Mouse (Mus musculus) MN1 (cell line): Measurements from ENCODE around the gene Syce2.

ENCODE experiments used
- DNase-seq: peaks from one replicate; pipeline ENCODE4 v3.0.0-alpha.2; 2016; ENCODE audit warnings: low spot score

The Syce2 gene

GRCm38 (mm10) chr8:84928456-84929306 is 56.8 kb downstream of the Syce2 start:
- peak; percentile 84 for DNase-seq

- DNase-seq = no peak
Measured at GRCm38 (mm10) chr8:84930582-84930981, 58.7 kb downstream of the Syce2 start.

- DNase-seq = no peak
Measured at GRCm38 (mm10) chr8:84933767-84934559, 62.1 kb downstream of the Syce2 start.

- DNase-seq = no peak
Measured at GRCm38 (mm10) chr8:84934860-84935259, 62.9 kb downstream of the Syce2 start.

GRCm38 (mm10) chr8:84935489-84935888 is 63.6 kb downstream of the Syce2 start:
- DNase-seq = no peak

- no peak for DNase-seq
Measured at GRCm38 (mm10) chr8:84936041-84936961, 64.4 kb downstream of the Syce2 start.

GRCm38 (mm10) chr8:84936962-84937546 is 65.1 kb downstream of the Syce2 start, which contains the start of gene Mast1:
Gene Mast1, minus strand, starts transcription at chr8:84937359.
- DNase-seq = peak; percentile 89
